Mouse (Mus musculus) C2C12 (cell line): ENCODE measurements around the gene Spryd4. TPM values are rescaled to one million over a fixed set of nuclear protein-coding genes. Genes with fewer than 3 reads are reported as not detected.

Source experiments
- H3K27me3 ChIP-seq: one replicate; pipeline ENCODE4 v1.6.1; 2011; ENCODE audit not compliant: control insufficient read depth, insufficient read depth, insufficient read length
- H3K36me3 ChIP-seq: one replicate; pipeline ENCODE4 v1.6.1; 2011; ENCODE audit not compliant: control insufficient read depth, insufficient read depth
- H3K4me3 ChIP-seq: one replicate; pipeline ENCODE4 v1.5.1; 2011; ENCODE audit warnings: mild to moderate bottlenecking, control low read depth; ENCODE audit not compliant: poor library complexity, insufficient read depth, severe bottlenecking
- H3K79me2 ChIP-seq: one replicate; pipeline ENCODE4 v1.6.1; 2011; ENCODE audit not compliant: control insufficient read depth, insufficient read depth
- H3K79me3 ChIP-seq: one replicate; pipeline ENCODE4 v1.6.1; 2011; ENCODE audit warnings: low read depth, control low read depth
- H3ac ChIP-seq: one replicate; pipeline ENCODE3; 2011; ENCODE audit warnings: low read depth; ENCODE audit not compliant: control insufficient read depth, insufficient read length
- CEBPB ChIP-seq: IDR thresholded peaks from one replicate; pipeline ENCODE4 v1.6.1; 2011; ENCODE audit warnings: low read depth, mild to moderate bottlenecking, control low read depth, moderate library complexity
- CTCF ChIP-seq: IDR thresholded peaks from one replicate; pipeline ENCODE4 v1.5.1; 2011; ENCODE audit not compliant: control insufficient read depth, insufficient read depth, insufficient read length
- FOSL1 ChIP-seq: IDR thresholded peaks from one replicate; pipeline ENCODE4 v1.8.0; 2011; ENCODE audit warnings: mild to moderate bottlenecking, low read length; ENCODE audit not compliant: poor library complexity, insufficient read depth, severe bottlenecking
- MAX ChIP-seq: IDR thresholded peaks from one replicate; pipeline ENCODE4 v1.6.1; 2011; ENCODE audit warnings: mild to moderate bottlenecking, control low read depth
- MYOD1 ChIP-seq: IDR thresholded peaks from one replicate; pipeline ENCODE4 v1.6.1; 2011; ENCODE audit warnings: low read depth; ENCODE audit not compliant: control insufficient read depth, insufficient read length
- MYOG ChIP-seq: IDR thresholded peaks from one replicate; pipeline ENCODE4 v1.6.1; 2011; ENCODE audit not compliant: control insufficient read depth, insufficient read length; ENCODE audit errors: extremely low read depth
- USF1 ChIP-seq: IDR thresholded peaks from one replicate; pipeline ENCODE4 v1.6.1; 2011; ENCODE audit warnings: low read depth, mild to moderate bottlenecking, control low read depth, moderate library complexity
- polyA plus RNA-seq: library from polyadenylated mRNA; unstranded; fragments of >200 nt; fragmentation: generic; extraction: Trizol; gene quantifications from one replicate; pipeline ENCODE4 v1.2.1, GENCODE M21; 2012; ENCODE audit warnings: missing spikeins

The Spryd4 gene
- polyA plus RNA-seq, 1 experiment = 13.4 TPM

GRCm38 (mm10) chr10:128210954-128211353 lies 653 bp downstream of the Spryd4 start:
- Histone ChIP-seq H3ac (peak overlapping the region; percentile 78), H3K79me3 (peaks cover 13% of the 10 kb centered on the region), H3K79me2 (peaks cover 26% of the 10 kb centered on the region), H3K4me3 (peak overlapping the region; percentile 67), H3K27me3 (no peaks in the 10 kb centered on the region), H3K36me3 (peaks cover 6% of the 10 kb centered on the region)
- TF ChIP-seq CEBPB (peak; percentile 56), MYOG (no peak)

- H3K27me3 ChIP-seq = no peaks in the 10 kb centered on the region
- H3K36me3 ChIP-seq = peaks cover 6% of the 10 kb centered on the region
- H3ac ChIP-seq = no peak overlapping the region
- peaks cover 26% of the 10 kb centered on the region for H3K79me2 ChIP-seq
- TF ChIP-seq MAX (no peak), CTCF (no peak), MYOG (no peak), USF1 (no peak), CEBPB (no peak), FOSL1 (no peak), MYOD1 (no peak)
- no peak overlapping the region for H3K4me3 ChIP-seq
- H3K79me3 ChIP-seq = peaks cover 13% of the 10 kb centered on the region
Observed at GRCm38 (mm10) chr10:128210131-128210530, 1.5 kb downstream of the Spryd4 start.

GRCm38 (mm10) chr10:128209311-128210009 lies 2.1 kb downstream of the Spryd4 start:
- no peak for TF ChIP-seq CTCF
- no peak for TF ChIP-seq CEBPB
- no peak for TF ChIP-seq USF1
- no peak for TF ChIP-seq MAX
- no peak for TF ChIP-seq MYOG
- no peak for TF ChIP-seq FOSL1
- TF ChIP-seq MYOD1 = no peak
- peaks cover 6% of the 10 kb centered on the region for H3K36me3 ChIP-seq

DNA sequence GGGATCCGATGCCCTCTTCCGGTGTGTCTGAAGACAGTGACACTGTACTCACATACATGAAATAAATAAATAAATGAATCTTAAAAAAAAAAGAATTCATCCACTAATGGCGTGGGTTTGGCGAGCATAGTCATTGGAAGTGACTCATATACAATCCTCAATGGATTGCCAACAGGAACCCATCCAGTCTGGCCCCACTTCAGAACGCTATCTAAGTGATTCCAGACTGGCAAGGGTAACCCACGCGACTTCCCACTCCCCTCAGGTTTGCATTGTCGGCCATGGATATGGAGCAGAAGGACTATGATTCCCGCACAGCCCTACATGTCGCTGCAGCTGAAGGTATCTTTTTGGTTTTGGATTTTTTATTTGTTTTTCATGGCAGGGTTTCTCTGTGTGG lies 3.3 kb downstream of the Spryd4 start:
- TF ChIP-seq MYOD1 = no peak
- no peak for TF ChIP-seq MAX
- TF ChIP-seq CTCF = no peak
- TF ChIP-seq CEBPB = no peak
- TF ChIP-seq FOSL1 = no peak
- TF ChIP-seq MYOG = no peak
- TF ChIP-seq USF1 = no peak
- H3ac ChIP-seq = no peak overlapping the region
- no peak overlapping the region for H3K4me3 ChIP-seq
- H3K36me3 ChIP-seq = peaks cover 6% of the 10 kb centered on the region
- H3K79me2 ChIP-seq = peaks cover 26% of the 10 kb centered on the region
- no peaks in the 10 kb centered on the region for H3K27me3 ChIP-seq
- H3K79me3 ChIP-seq = peaks cover 13% of the 10 kb centered on the region

More at GRCm38 (mm10) chr10:128209311-128210009, 2.1 kb downstream of the Spryd4 start:
- H3K79me3 ChIP-seq = peaks cover 13% of the 10 kb centered on the region
- no peak overlapping the region for H3K4me3 ChIP-seq
- peaks cover 26% of the 10 kb centered on the region for H3K79me2 ChIP-seq
- H3K27me3 ChIP-seq = no peaks in the 10 kb centered on the region
- H3ac ChIP-seq = no peak overlapping the region

GRCm38 (mm10) chr10:128204941-128205340 lies 6.7 kb downstream of the Spryd4 start:
- H3K27me3 ChIP-seq = no peaks in the 10 kb centered on the region
- TF ChIP-seq CEBPB (no peak), FOSL1 (no peak), USF1 (no peak), MAX (no peak), CTCF (no peak), MYOG (no peak), MYOD1 (no peak)
- no peak overlapping the region for H3ac ChIP-seq
- H3K4me3 ChIP-seq = no peak overlapping the region
- no peaks in the 10 kb centered on the region for H3K79me3 ChIP-seq
- H3K79me2 ChIP-seq = peaks cover 12% of the 10 kb centered on the region
- peaks cover 2% of the 10 kb centered on the region for H3K36me3 ChIP-seq

GRCm38 (mm10) chr10:128201856-128202255 lies 9.8 kb downstream of the Spryd4 start:
- no peak for TF ChIP-seq CTCF
- TF ChIP-seq MAX = no peak
- TF ChIP-seq USF1 = no peak
- TF ChIP-seq MYOG = no peak
- no peak for TF ChIP-seq CEBPB
- no peak for TF ChIP-seq MYOD1
- TF ChIP-seq FOSL1 = no peak
- Histone ChIP-seq H3ac (no peak overlapping the region), H3K27me3 (no peaks in the 10 kb centered on the region), H3K4me3 (no peak overlapping the region), H3K79me3 (no peaks in the 10 kb centered on the region), H3K36me3 (no peaks in the 10 kb centered on the region), H3K79me2 (no peaks in the 10 kb centered on the region)
